Mouse (Mus musculus) testis, adult 2 months (tissue): ENCODE measurements around the gene Atox1. TPM values are rescaled to one million over a fixed set of nuclear protein-coding genes. Genes with fewer than 3 reads are reported as not detected.

Experiments
- H3K27ac ChIP-seq: fragments of 200-500 bp; 2 replicates; pipeline ENCODE4 v1.5.1; 2012; ENCODE audit warnings: low read depth, low read length; ENCODE audit not compliant: control insufficient read depth, insufficient read depth
- H3K27me3 ChIP-seq: fragments of 200-500 bp; 2 replicates; pipeline ENCODE4 v1.6.1; 2012; ENCODE audit warnings: mild to moderate bottlenecking, low read length, moderate library complexity; ENCODE audit not compliant: control insufficient read depth, insufficient read depth
- H3K36me3 ChIP-seq: fragments of 200-500 bp; 2 replicates; pipeline ENCODE4 v1.6.1; 2012; ENCODE audit warnings: mild to moderate bottlenecking, low read length; ENCODE audit not compliant: control insufficient read depth, insufficient read depth
- H3K4me1 ChIP-seq: fragments of 200-500 bp; 2 replicates; pipeline ENCODE4 v1.6.1; 2012; ENCODE audit warnings: low read length; ENCODE audit not compliant: control insufficient read depth, insufficient read depth
- H3K4me3 ChIP-seq: fragments of 200-500 bp; 2 replicates; pipeline ENCODE4 v1.5.1; 2012; ENCODE audit warnings: low read depth, mild to moderate bottlenecking, low read length, moderate library complexity, mixed read lengths; ENCODE audit not compliant: control insufficient read depth
- CTCF ChIP-seq: fragments of 200-500 bp; IDR thresholded peaks from 2 replicates; pipeline ENCODE4 v1.5.1; 2012; ENCODE audit warnings: low read depth, mild to moderate bottlenecking, inconsistent platforms, low read length, moderate library complexity; ENCODE audit not compliant: control insufficient read depth, insufficient read depth, insufficient replicate concordance
- POLR2A ChIP-seq: fragments of 200-500 bp; IDR thresholded peaks from 2 replicates; pipeline ENCODE4 v1.6.1; 2012; ENCODE audit warnings: low read depth, mild to moderate bottlenecking, inconsistent platforms, low read length, moderate library complexity; ENCODE audit not compliant: control insufficient read depth
- polyA plus RNA-seq: library from polyadenylated mRNA; depleted of rRNA; stranded (reverse); fragments of >200 nt; gene quantifications from 2 replicates; pipeline ENCODE4 v1.2.3, GENCODE M21; 2012

Gene Atox1
- polyA plus RNA-seq, 1 experiment: 142 TPM

DNA sequence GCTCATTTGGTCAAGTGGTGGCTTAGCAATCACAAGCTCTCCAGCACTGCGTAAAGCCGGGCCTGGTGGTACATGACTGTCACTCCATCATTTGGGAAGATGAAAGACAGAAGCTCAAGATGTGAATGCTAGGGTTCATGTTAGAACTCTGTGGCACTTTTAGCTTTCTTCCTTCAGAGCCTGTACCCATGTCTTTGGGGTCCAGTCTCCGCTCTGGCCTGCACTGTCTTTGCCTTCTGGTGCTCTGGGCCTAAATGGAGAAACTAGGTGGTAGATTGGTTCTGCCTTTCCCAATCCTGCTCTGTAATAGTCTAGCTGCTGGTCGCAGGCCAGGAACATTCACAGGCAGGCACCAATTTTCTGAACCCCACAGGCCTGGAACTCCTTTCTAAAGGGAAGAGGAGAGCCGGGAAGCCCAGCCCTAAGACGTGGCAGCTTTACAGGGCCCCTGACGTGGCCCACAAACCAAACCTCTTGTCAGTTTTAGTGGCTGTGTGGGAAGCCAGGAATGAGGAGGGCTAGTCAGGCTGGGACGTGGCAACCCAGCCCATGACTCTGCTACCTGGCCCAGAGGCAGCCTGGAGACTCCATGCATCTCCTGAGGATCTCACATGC is 36.2 kb downstream of the Atox1 start:
- no peaks in the 10 kb centered on the region for H3K27me3 ChIP-seq
- H3K36me3 ChIP-seq: no peaks in the 10 kb centered on the region
- H3K4me1 ChIP-seq: peaks cover 4% of the 10 kb centered on the region; the same call in 1 of the 2 replicates
- H3K4me3 ChIP-seq: no peak overlapping the region
- H3K27ac ChIP-seq: peak overlapping the region; percentile 16
- TF ChIP-seq POLR2A (no peak), CTCF (no peak)

DNA sequence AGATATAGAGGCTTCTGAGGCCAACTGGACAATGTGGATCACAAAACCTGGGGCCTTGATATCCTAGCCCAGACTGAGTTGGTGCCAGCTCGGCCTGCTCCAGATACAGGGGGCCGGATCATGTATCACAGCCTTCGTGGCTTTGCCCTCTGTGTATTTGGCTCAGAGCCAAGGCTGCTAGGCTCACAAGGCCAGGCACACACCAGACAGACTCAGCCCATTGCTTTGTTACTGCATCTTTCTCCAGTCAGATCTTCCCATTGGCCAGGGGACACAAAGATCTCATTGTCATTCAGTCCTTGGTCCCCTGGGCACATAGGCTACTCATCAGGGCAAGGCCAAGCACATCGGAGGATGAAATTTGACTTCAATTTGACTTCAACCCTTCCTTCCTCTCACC is 37.3 kb downstream of the Atox1 start:
- no peak overlapping the region for H3K4me3 ChIP-seq
- H3K27me3 ChIP-seq: no peaks in the 10 kb centered on the region
- TF ChIP-seq POLR2A (no peak), CTCF (no peak)
- H3K27ac ChIP-seq: no peak overlapping the region
- no peaks in the 10 kb centered on the region for H3K36me3 ChIP-seq
- H3K4me1 ChIP-seq: peaks cover 4% of the 10 kb centered on the region; the same call in 1 of the 2 replicates

DNA sequence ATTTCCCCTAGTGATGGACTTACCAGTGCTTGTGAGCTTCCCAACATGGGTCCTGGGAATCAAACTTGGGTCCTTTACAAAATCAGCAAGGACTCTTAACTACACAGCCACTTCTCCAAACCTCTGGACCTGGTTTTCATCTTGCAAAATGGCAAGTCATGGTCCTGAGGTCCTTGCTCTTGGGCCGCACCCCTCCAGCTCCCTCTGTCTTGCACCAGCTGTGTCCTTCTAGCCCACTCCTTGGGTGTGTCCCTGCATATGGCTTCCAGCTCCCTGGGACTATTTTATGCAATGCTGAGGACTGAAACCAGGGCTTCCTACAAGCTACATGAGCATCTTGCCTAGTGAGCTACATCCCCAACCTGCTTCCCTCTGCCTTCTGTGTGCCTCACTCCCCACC is 38.1 kb downstream of the Atox1 start, which contains the start of gene Sparc:
Sparc (minus strand) TSS at position 206 of the 400 bp plus-strand sequence.
- H3K27ac ChIP-seq: no peak within 1 kb of the TSS
- TF ChIP-seq CTCF: no peak
- no peak for TF ChIP-seq POLR2A
- H3K27me3 ChIP-seq: no peaks in the 10 kb centered on the region
- peaks cover under 1% of the 10 kb centered on the region for H3K4me1 ChIP-seq
- H3K36me3 ChIP-seq: no peaks in the 10 kb centered on the region
- no peak within 1 kb of the TSS for H3K4me3 ChIP-seq

DNA sequence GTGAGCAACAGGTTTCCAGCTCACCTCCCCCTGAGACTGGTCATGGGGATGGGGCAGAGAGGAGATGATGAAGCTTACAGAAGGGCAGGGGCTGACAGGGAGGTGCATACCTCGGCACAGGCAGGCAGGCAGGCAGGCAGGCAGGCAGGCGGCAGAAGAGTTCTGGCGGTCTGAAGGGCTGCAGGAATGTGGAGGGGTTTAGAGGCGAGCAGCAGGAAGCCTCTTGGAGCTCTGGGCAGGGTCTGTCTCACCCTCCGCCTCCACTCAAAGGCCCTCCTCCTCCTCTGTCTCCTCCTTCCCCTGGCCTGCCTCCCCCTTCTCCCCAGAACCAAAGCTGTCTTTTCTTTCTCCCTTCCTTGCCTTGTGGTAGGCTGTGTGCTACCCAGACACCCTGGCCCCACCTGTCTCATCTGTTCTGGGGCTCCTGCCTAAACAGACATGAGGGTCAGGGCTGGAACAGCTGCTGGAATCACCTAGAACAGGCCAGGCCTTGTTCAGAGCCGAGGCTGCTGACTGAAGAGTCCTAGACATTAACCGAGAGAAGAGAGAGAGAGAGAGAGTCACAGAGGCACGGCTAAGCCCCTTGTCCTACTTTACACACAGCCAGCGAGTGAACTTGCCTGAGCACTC is 41.2 kb downstream of the Atox1 start:
- Histone ChIP-seq H3K4me1 (peaks cover 5% of the 10 kb centered on the region), H3K36me3 (no peaks in the 10 kb centered on the region), H3K4me3 (peak overlapping the region; percentile 80), H3K27ac (peak overlapping the region; percentile 91), H3K27me3 (no peaks in the 10 kb centered on the region)
- TF ChIP-seq CTCF (no peak), POLR2A (peak; percentile 84)

DNA sequence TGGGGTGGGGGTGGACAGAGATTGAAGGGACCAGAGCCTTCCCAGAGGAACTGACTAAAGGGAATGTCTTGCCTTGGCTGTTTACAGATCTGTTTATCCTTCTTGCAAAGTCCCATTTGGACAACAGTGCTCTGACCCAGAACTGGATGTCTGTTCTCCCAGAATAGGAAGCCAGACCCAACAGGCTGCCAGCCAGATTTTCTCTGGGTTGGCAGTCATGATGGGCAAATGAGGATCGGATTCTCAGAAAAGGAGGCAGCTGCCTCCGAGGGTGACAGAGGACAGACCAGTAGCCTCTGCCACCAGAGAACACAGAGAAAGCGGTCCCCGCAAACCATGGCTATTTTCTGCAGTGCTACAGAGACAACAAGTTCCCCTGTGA is 41.8 kb downstream of the Atox1 start:
- Histone ChIP-seq H3K4me1 (peaks cover 5% of the 10 kb centered on the region), H3K36me3 (no peaks in the 10 kb centered on the region), H3K4me3 (peak overlapping the region; percentile 80), H3K27ac (peak overlapping the region; percentile 91), H3K27me3 (no peaks in the 10 kb centered on the region)
- TF ChIP-seq POLR2A: no peak

DNA sequence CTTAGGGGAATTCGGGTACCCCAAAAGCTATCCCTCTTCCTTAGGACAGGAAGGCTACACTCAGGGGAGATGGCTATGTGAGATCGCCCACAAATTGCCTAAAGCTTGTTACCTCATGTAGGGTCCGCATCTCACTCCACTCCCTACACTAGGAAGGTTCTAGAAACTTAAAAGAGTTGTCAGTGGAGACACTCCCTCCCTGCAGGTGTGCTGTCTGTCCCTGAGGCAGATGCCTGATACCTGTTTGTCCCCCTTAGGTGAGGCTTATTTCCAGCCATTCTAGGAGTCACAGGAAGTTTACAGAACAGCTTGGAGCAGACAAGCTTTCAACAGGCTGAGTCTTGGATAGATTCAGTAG is 42.4 kb downstream of the Atox1 start:
- Histone ChIP-seq H3K4me3 (peak overlapping the region; percentile 80), H3K36me3 (no peaks in the 10 kb centered on the region), H3K27ac (peak overlapping the region; percentile 91), H3K4me1 (peaks cover 5% of the 10 kb centered on the region), H3K27me3 (no peaks in the 10 kb centered on the region)
- TF ChIP-seq POLR2A (no peak), CTCF (no peak)

DNA sequence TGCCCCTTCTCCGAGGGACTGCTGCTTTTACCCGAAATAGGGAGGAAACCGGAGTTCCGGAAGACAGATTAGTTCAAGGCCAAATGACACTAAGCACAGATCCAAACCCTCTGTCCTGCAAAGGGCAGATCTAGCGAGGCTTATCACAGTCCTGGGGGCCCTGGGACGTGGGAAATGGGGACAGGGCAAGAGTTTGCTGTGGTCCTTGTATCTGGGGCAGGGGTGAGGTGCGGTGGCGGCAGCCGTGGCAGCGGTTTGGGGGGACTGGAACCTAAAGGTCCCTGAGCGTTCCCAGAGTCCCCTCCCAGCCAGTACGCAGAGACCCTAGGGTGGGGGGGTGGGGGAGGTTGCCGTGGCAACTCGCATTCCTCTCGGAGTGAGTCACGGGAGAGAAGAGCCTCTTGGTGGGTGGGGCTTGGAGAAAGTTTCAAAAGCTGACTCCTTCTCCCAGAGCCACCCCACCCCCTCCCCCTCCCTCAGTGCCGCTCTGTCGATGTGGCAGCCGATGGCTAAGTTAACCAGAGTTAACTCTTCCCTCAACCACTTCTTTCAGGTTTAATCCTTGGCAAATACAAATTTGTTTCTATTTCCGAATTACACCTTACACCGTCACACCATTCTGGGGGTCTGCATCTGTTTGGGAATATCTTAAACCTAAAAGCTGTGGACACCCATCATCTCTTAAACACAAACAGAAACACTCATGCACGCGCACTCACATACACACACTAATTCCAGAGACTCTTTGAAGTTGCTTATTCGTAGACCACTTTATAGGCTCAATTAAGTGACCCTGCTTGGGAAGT is 42.9 kb downstream of the Atox1 start:
- peak overlapping the region; percentile 80 for H3K4me3 ChIP-seq
- H3K4me1 ChIP-seq: peaks cover 5% of the 10 kb centered on the region
- H3K27me3 ChIP-seq: no peaks in the 10 kb centered on the region
- H3K36me3 ChIP-seq: no peaks in the 10 kb centered on the region
- TF ChIP-seq CTCF (no peak), POLR2A (peak; percentile 18; the same call in 1 of the 2 replicates)
- H3K27ac ChIP-seq: peak overlapping the region; percentile 91
